Mouse (Mus musculus): ENCODE data around the gene Chst10. TPM values are rescaled to one million over a fixed set of nuclear protein-coding genes. Genes with fewer than 3 reads are reported as not detected.

Gene Chst10
- total and polyA plus RNA-seq, 3 experiments: 5.1 to 9.5 (median 7.3) TPM

GRCm38 (mm10) chr1:38842861-38843260 is 55.1 kb downstream of the Chst10 start:
- in situ Hi-C loops (cut with MboI; ENCODE audit: low pct_ligation_motif_present, low pct_unique_long_range_greater_than_20kb, low sequenced_read_pairs): no loop called here
- Histone ChIP-seq H3K4me1 (ENCODE audit: control insufficient read depth in 1 of 2, insufficient read depth in 2 of 2) (peaks cover 0 to 2% of the 10 kb centered on the region in 2 experiments; a peak in 3 of 4 replicates), H3K36me3 (replicated peaks in 1 of 2; ENCODE audit: control insufficient read depth in 1 of 2, insufficient read depth in 1 of 2, low read length in 1 of 2) (no peaks in the 10 kb centered on the region), H3K9ac (ENCODE audit: insufficient read depth, low read depth) (no peak overlapping the region), H3K79me2 (replicated peaks; ENCODE audit: control insufficient read depth, extremely low read depth, insufficient read depth, poor library complexity, severe bottlenecking) (no peaks in the 10 kb centered on the region), H3K9me3 (replicated peaks; ENCODE audit: low read length) (no peaks in the 10 kb centered on the region), H3K4me2 (ENCODE audit: insufficient read depth, low read depth, poor library complexity, severe bottlenecking) (no peak overlapping the region), H3K27ac (ENCODE audit: insufficient read depth, low read depth) (no peak overlapping the region), H3K27me3 (replicated peaks) (no peaks in the 10 kb centered on the region), H3K4me3 (replicated peaks in 1 of 3; ENCODE audit: low read depth in 2 of 3, low read length in 2 of 3, poor library complexity in 1 of 3) (no peak overlapping the region)
- dilution Hi-C loops (cut with MboI; ENCODE audit: extremely low pct_ligation_motif_present, extremely low pct_unique_long_range_greater_than_20kb, low sequenced_read_pairs): no loop called here
- TF ChIP-seq EP300 (IDR thresholded peaks at IDR 0.05; ENCODE audit: low read length) (no peak), POLR2A (IDR thresholded peaks at IDR 0.05; ENCODE audit: low read depth, low read length) (no peak), RCOR1 (conservative IDR thresholded peaks at IDR 0.05; ENCODE audit: low read depth, low read length) (no peak), SMC3 (IDR thresholded peaks at IDR 0.05; ENCODE audit: low read depth, low read length) (no peak), MYC (IDR thresholded peaks at IDR 0.05; ENCODE audit: low read depth, low read length) (no peak), TBP (conservative IDR thresholded peaks at IDR 0.05; ENCODE audit: low read depth, low read length) (no peak), KAT2A (IDR thresholded peaks at IDR 0.05; ENCODE audit: insufficient replicate concordance, low read length) (no peak), ZKSCAN1 (IDR thresholded peaks at IDR 0.05; ENCODE audit: borderline replicate concordance, low read depth, low read length) (no peak), MAX (IDR thresholded peaks at IDR 0.05; ENCODE audit: low read length) (no peak), UBTF (IDR thresholded peaks at IDR 0.05; ENCODE audit: low read depth, low read length) (no peak), TCF12 (IDR thresholded peaks at IDR 0.05; ENCODE audit: low read depth, low read length) (no peak), RAD21 (IDR thresholded peaks at IDR 0.05; ENCODE audit: low read depth, low read length) (no peak), CHD2 (IDR thresholded peaks at IDR 0.05; ENCODE audit: low read length) (no peak), HCFC1 (IDR thresholded peaks at IDR 0.05; ENCODE audit: low read depth, low read length) (no peak)
- no peak for DNase-seq (ENCODE audit: extremely low read depth)

GRCm38 (mm10) chr1:38839944-38840343 is 58.0 kb downstream of the Chst10 start:
- peak; percentile 67 for TF ChIP-seq MAFK (IDR thresholded peaks at IDR 0.05; ENCODE audit: insufficient replicate concordance, low read length)
- TF ChIP-seq MXI1 (IDR thresholded peaks at IDR 0.05; ENCODE audit: low read depth, low read length): no peak
- TF ChIP-seq RAD21 (IDR thresholded peaks at IDR 0.05; ENCODE audit: low read depth, low read length): no peak
- TF ChIP-seq CTCF (conservative IDR thresholded peaks at IDR 0.05 in 1 of 2, IDR thresholded peaks at IDR 0.05 in 1 of 2; ENCODE audit: low read depth in 2 of 2, low read length in 2 of 2): no peak
- Histone ChIP-seq H3K4me2 (ENCODE audit: insufficient read depth, low read depth, poor library complexity, severe bottlenecking) (no peak overlapping the region), H3K9me3 (replicated peaks; ENCODE audit: low read length) (peaks cover 4% of the 10 kb centered on the region), H3K36me3 (replicated peaks in 1 of 2; ENCODE audit: control insufficient read depth in 1 of 2, insufficient read depth in 1 of 2, low read length in 1 of 2) (no peaks in the 10 kb centered on the region), H3K4me1 (ENCODE audit: control insufficient read depth in 1 of 2, insufficient read depth in 2 of 2) (no peaks in the 10 kb centered on the region; a peak in 1 of 4 replicates), H3K79me2 (replicated peaks; ENCODE audit: control insufficient read depth, extremely low read depth, insufficient read depth, poor library complexity, severe bottlenecking) (no peaks in the 10 kb centered on the region), H3K27ac (ENCODE audit: insufficient read depth, low read depth) (no peak overlapping the region), H3K27me3 (replicated peaks) (no peaks in the 10 kb centered on the region), H3K4me3 (replicated peaks in 1 of 3; ENCODE audit: low read depth in 2 of 3, low read length in 2 of 3, poor library complexity in 1 of 3) (no peak overlapping the region), H3K9ac (ENCODE audit: insufficient read depth, low read depth) (no peak overlapping the region)
- DNase-seq (ENCODE audit: extremely low read depth): no peak
- in situ Hi-C loops (cut with MboI; ENCODE audit: low pct_ligation_motif_present, low pct_unique_long_range_greater_than_20kb, low sequenced_read_pairs): no loop called here
- dilution Hi-C loops (cut with MboI; ENCODE audit: extremely low pct_ligation_motif_present, extremely low pct_unique_long_range_greater_than_20kb, low sequenced_read_pairs): no loop called here

All from CH12.LX (cell line).